Mouse (Mus musculus): ENCODE data around the gene Tpp1. TPM values are rescaled to one million over a fixed set of nuclear protein-coding genes. Genes with fewer than 3 reads are reported as not detected.

Tpp1 gene
- polyA plus RNA-seq, 1 experiment from 2014 or later: 104 TPM

- peaks cover 3 to 25% of the 10 kb centered on the region in 2 experiments for H3K4me1 ChIP-seq (ENCODE audit: control insufficient read depth in 2 of 2, insufficient read depth in 2 of 2, low read length in 2 of 2)
- no peaks in the 10 kb centered on the region for H3K27me3 ChIP-seq (ENCODE audit: control insufficient read depth, insufficient read depth, low read length)
- no peak for ATAC-seq (ENCODE audit: insufficient number of reproducible peaks, insufficient read depth, low FRiP score, low read depth)
- H3K36me3 ChIP-seq (ENCODE audit: control insufficient read depth, insufficient read depth, low read length): peaks cover 50% of the 10 kb centered on the region
- H3K4me3 ChIP-seq (ENCODE audit: control insufficient read depth in 1 of 2, insufficient read depth in 1 of 2, low read depth in 1 of 2, low read length in 2 of 2): no peak overlapping the region
- H3K9me3 ChIP-seq (ENCODE audit: control insufficient read depth, low read length): no peaks in the 10 kb centered on the region
- 87% methylated on average over 9 of the region's 9 CpGs for WGBS
- H3K9ac ChIP-seq (ENCODE audit: low read length): no peak overlapping the region
- H3K4me2 ChIP-seq (ENCODE audit: low read length): no peak overlapping the region
- H3K27ac ChIP-seq (replicated peaks in 1 of 2; ENCODE audit: control insufficient read depth in 1 of 2, insufficient read depth in 1 of 2, low read depth in 2 of 2, low read length in 2 of 2): no peak overlapping the region
Measured at GRCm38 (mm10) chr7:105741978-105742377, 10.1 kb downstream of the Tpp1 start.

DNA sequence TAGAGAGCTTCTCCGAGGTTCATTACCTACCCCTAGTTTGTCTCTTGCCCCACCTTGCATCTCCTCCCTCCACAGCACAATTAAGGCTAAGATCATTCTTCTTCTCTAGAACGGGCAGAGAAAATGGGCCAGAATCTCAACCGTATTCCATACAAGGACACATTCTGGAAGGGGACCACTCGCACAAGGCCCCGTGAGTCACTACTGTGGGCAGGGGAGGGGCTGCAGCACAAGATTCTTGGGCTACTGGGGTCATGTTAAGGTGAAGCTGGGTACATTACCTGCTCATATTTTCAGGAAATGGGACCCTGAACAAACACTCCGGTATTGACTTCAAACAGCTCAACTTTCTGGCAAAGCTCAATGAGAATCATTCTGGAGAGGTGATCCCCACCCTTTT is 11.2 kb downstream of the Tpp1 start:
- Histone ChIP-seq H3K9ac (ENCODE audit: low read length) (no peak overlapping the region), H3K4me2 (ENCODE audit: low read length) (no peak overlapping the region), H3K36me3 (ENCODE audit: control insufficient read depth, insufficient read depth, low read length) (peaks cover 40% of the 10 kb centered on the region), H3K4me3 (ENCODE audit: control insufficient read depth in 1 of 2, insufficient read depth in 1 of 2, low read depth in 1 of 2, low read length in 2 of 2) (no peak overlapping the region), H3K27me3 (ENCODE audit: control insufficient read depth, insufficient read depth, low read length) (no peaks in the 10 kb centered on the region), H3K27ac (replicated peaks in 1 of 2; ENCODE audit: control insufficient read depth in 1 of 2, insufficient read depth in 1 of 2, low read depth in 2 of 2, low read length in 2 of 2) (0 out of 4 replicates have a peak overlapping the region, but pooled peaks of 1 of the 2 experiments have one; percentile 8), H3K9me3 (ENCODE audit: control insufficient read depth, low read length) (no peaks in the 10 kb centered on the region), H3K4me1 (ENCODE audit: control insufficient read depth in 2 of 2, insufficient read depth in 2 of 2, low read length in 2 of 2) (peaks cover 3 to 25% of the 10 kb centered on the region in 2 experiments)
- WGBS: 88% methylated on average over 6 of the region's 6 CpGs
- no peak for ATAC-seq (ENCODE audit: insufficient number of reproducible peaks, insufficient read depth, low FRiP score, low read depth)

GRCm38 (mm10) chr7:105740089-105740795 is 11.8 kb downstream of the Tpp1 start:
- Histone ChIP-seq H3K36me3 (ENCODE audit: control insufficient read depth, insufficient read depth, low read length) (peaks cover 40% of the 10 kb centered on the region), H3K9me3 (ENCODE audit: control insufficient read depth, low read length) (no peaks in the 10 kb centered on the region), H3K9ac (ENCODE audit: low read length) (no peak overlapping the region), H3K4me2 (ENCODE audit: low read length) (no peak overlapping the region), H3K27me3 (ENCODE audit: control insufficient read depth, insufficient read depth, low read length) (no peaks in the 10 kb centered on the region), H3K27ac (replicated peaks in 1 of 2; ENCODE audit: control insufficient read depth in 1 of 2, insufficient read depth in 1 of 2, low read depth in 2 of 2, low read length in 2 of 2) (peak overlapping the region in 1 of 2 experiments; percentile 88; a peak in 2 of 4 replicates), H3K4me1 (ENCODE audit: control insufficient read depth in 2 of 2, insufficient read depth in 2 of 2, low read length in 2 of 2) (peaks cover 5 to 30% of the 10 kb centered on the region in 2 experiments), H3K4me3 (ENCODE audit: control insufficient read depth in 1 of 2, insufficient read depth in 1 of 2, low read depth in 1 of 2, low read length in 2 of 2) (no peak overlapping the region)
- no peak for ATAC-seq (ENCODE audit: insufficient number of reproducible peaks, insufficient read depth, low FRiP score, low read depth)
- WGBS: 91% methylated on average over 13 of the region's 13 CpGs

DNA sequence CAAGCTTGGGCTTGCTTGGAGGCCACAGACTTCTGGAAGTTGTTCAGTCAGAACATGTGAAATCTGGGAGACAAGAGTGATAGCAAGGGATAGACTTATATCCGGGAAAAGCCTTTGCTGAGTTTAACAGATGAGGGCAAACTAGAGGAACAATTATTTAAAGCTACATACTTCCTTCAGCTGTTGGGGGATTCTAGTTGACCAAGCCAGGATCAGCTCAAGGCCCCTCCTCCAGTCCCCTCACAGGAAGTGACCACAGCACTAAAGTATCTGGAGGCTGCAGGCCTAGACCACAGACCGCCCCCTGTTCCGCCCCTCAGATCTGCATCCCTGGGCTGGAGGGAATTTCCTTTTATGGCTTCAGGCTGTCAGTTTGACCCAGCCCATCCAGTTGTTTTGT is 13.1 kb downstream of the Tpp1 start:
- Histone ChIP-seq H3K4me2 (ENCODE audit: low read length) (peak overlapping the region; percentile 94), H3K9ac (ENCODE audit: low read length) (peak overlapping the region; percentile 98), H3K27ac (replicated peaks in 1 of 2; ENCODE audit: control insufficient read depth in 1 of 2, insufficient read depth in 1 of 2, low read depth in 2 of 2, low read length in 2 of 2) (peak overlapping the region; percentile 88 to 99), H3K4me1 (ENCODE audit: control insufficient read depth in 2 of 2, insufficient read depth in 2 of 2, low read length in 2 of 2) (peaks cover 7 to 32% of the 10 kb centered on the region in 2 experiments), H3K36me3 (ENCODE audit: control insufficient read depth, insufficient read depth, low read length) (peaks cover 51% of the 10 kb centered on the region), H3K4me3 (ENCODE audit: control insufficient read depth in 1 of 2, insufficient read depth in 1 of 2, low read depth in 1 of 2, low read length in 2 of 2) (peak overlapping the region; percentile 39 to 91), H3K27me3 (ENCODE audit: control insufficient read depth, insufficient read depth, low read length) (no peaks in the 10 kb centered on the region), H3K9me3 (ENCODE audit: control insufficient read depth, low read length) (no peaks in the 10 kb centered on the region)
- ATAC-seq (ENCODE audit: insufficient number of reproducible peaks, insufficient read depth, low FRiP score, low read depth): peak; percentile 64
- 8% methylated on average over 3 of the region's 3 CpGs for WGBS

DNA sequence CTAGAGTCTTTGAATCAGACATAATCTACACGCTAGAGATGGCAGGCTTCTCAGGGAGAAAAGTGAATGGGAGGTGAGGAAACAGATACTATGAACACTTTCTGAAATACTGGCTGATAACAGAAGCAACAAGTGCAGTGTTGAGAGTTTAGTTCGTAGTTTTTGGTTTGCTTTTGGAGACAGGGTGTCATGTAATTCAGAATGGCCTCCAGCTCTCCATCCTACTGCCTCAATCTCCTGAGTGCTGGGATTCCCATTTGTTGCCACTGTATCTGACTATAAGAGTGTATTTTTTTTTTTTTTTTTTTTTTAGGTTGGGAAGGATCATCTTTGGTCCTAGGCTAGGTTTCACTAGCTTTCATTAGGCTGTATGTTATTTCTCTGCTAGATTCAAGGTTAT is 13.7 kb downstream of the Tpp1 start:
- peak overlapping the region; percentile 11 to 91; a peak in 3 of 4 replicates for H3K4me3 ChIP-seq (ENCODE audit: control insufficient read depth in 1 of 2, insufficient read depth in 1 of 2, low read depth in 1 of 2, low read length in 2 of 2)
- H3K9ac ChIP-seq (ENCODE audit: low read length): peak overlapping the region; percentile 98
- H3K9me3 ChIP-seq (ENCODE audit: control insufficient read depth, low read length): no peaks in the 10 kb centered on the region
- peak overlapping the region; percentile 94 for H3K4me2 ChIP-seq (ENCODE audit: low read length)
- 24% methylated on average over 2 of the region's 2 CpGs for WGBS
- H3K4me1 ChIP-seq (ENCODE audit: control insufficient read depth in 2 of 2, insufficient read depth in 2 of 2, low read length in 2 of 2): peaks cover 7 to 30% of the 10 kb centered on the region in 2 experiments
- peaks cover 57% of the 10 kb centered on the region for H3K36me3 ChIP-seq (ENCODE audit: control insufficient read depth, insufficient read depth, low read length)
- no peaks in the 10 kb centered on the region for H3K27me3 ChIP-seq (ENCODE audit: control insufficient read depth, insufficient read depth, low read length)
- H3K27ac ChIP-seq (replicated peaks in 1 of 2; ENCODE audit: control insufficient read depth in 1 of 2, insufficient read depth in 1 of 2, low read depth in 2 of 2, low read length in 2 of 2): peak overlapping the region; percentile 88 to 99
- no peak for ATAC-seq (ENCODE audit: insufficient number of reproducible peaks, insufficient read depth, low FRiP score, low read depth)

DNA sequence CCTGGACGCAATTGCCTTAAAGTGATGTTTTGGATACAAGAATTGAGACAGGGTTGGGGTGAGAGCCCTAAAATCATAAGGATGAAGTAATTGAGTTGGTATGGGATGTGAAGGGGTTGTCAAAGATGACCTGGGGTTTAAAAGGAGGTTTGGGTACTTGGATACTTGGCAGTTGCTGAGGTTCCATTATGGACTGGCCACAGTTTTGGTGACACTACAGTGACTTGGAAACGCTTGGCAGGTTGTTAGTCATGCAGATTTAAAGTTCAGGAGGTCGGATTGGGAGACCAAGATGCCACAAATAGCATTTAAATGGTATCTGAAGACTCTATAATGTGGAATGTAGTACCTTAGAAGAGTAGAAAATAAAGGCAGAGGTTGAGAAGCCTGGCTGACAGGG is 14.4 kb downstream of the Tpp1 start:
- peak overlapping the region; percentile 88 to 97 for H3K27ac ChIP-seq (replicated peaks in 1 of 2; ENCODE audit: control insufficient read depth in 1 of 2, insufficient read depth in 1 of 2, low read depth in 2 of 2, low read length in 2 of 2)
- H3K9ac ChIP-seq (ENCODE audit: low read length): peak overlapping the region; percentile 98
- peak overlapping the region; percentile 91 to 98 for H3K4me3 ChIP-seq (ENCODE audit: control insufficient read depth in 1 of 2, insufficient read depth in 1 of 2, low read depth in 1 of 2, low read length in 2 of 2)
- H3K27me3 ChIP-seq (ENCODE audit: control insufficient read depth, insufficient read depth, low read length): no peaks in the 10 kb centered on the region
- H3K4me2 ChIP-seq (ENCODE audit: low read length): peak overlapping the region; percentile 94
- H3K4me1 ChIP-seq (ENCODE audit: control insufficient read depth in 2 of 2, insufficient read depth in 2 of 2, low read length in 2 of 2): peaks cover 7 to 29% of the 10 kb centered on the region in 2 experiments
- peaks cover 57% of the 10 kb centered on the region for H3K36me3 ChIP-seq (ENCODE audit: control insufficient read depth, insufficient read depth, low read length)
- H3K9me3 ChIP-seq (ENCODE audit: control insufficient read depth, low read length): no peaks in the 10 kb centered on the region
- 7% methylated on average over 3 of the region's 3 CpGs for WGBS
- no peak for ATAC-seq (ENCODE audit: insufficient number of reproducible peaks, insufficient read depth, low FRiP score, low read depth)

DNA sequence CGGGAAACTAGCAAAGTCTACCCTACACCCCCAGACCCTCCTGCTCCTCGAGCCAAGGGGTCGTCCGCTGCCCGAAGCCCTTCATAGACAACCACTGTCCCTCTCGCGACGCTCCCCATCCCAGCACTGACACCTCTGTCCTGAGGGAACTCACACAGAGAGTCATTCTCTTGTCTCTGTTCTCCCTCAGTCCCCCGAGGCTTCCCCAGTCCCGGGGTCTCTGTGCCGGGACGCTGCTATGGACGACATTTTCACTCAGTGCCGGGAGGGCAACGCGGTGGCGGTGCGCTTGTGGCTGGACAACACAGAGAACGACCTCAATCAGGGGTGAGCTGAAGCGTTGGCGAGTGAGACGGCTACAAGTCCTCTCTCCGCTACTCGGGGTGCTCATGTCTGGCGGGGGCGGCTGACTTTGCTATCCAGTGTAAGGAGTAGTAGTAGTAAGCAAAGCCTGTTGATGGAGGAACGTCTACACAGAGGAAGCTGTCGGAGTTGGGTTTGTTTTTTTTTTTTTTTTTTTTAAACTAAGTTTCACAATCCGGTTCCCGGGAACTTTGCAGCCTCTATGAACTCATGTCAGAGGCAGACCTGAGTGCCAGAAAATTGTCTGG is 15.0 kb downstream of the Tpp1 start, which contains the start of gene Rrp8:
Gene Rrp8, minus strand, starts transcription at position 475 of the 611 bp plus-strand sequence.
- no peaks in the 10 kb centered on the region for H3K9me3 ChIP-seq (ENCODE audit: control insufficient read depth, low read length)
- peak within 1 kb of the TSS; percentile 98 for H3K9ac ChIP-seq (ENCODE audit: low read length)
- H3K27ac ChIP-seq (replicated peaks in 1 of 2; ENCODE audit: control insufficient read depth in 1 of 2, insufficient read depth in 1 of 2, low read depth in 2 of 2, low read length in 2 of 2): peak within 1 kb of the TSS; percentile 88 to 97
- H3K4me1 ChIP-seq (ENCODE audit: control insufficient read depth in 2 of 2, insufficient read depth in 2 of 2, low read length in 2 of 2): peaks cover 7 to 29% of the 10 kb centered on the region in 2 experiments
- H3K36me3 ChIP-seq (ENCODE audit: control insufficient read depth, insufficient read depth, low read length): peaks cover 57% of the 10 kb centered on the region
- peak within 1 kb of the TSS; percentile 91 to 98 for H3K4me3 ChIP-seq (ENCODE audit: control insufficient read depth in 1 of 2, insufficient read depth in 1 of 2, low read depth in 1 of 2, low read length in 2 of 2)
- WGBS: under 1% methylated on average over 30 of the region's 30 CpGs
- H3K4me2 ChIP-seq (ENCODE audit: low read length): peak within 1 kb of the TSS; percentile 94
- ATAC-seq (ENCODE audit: insufficient number of reproducible peaks, insufficient read depth, low FRiP score, low read depth): no peak; the same call in 1 of the 2 replicates
- H3K27me3 ChIP-seq (ENCODE audit: control insufficient read depth, insufficient read depth, low read length): no peaks in the 10 kb centered on the region
